Mouse (Mus musculus): ENCODE data around the gene Pax7.

Gene Pax7

GRCm38 (mm10) chr4:139830581-139831387 lies 2.5 kb downstream of the Pax7 start:
- DNase-seq (ENCODE audit: low read depth) = no peak

GRCm38 (mm10) chr4:139830053-139830452 lies 3.3 kb downstream of the Pax7 start:
- no peak for DNase-seq (ENCODE audit: low read depth)

GRCm38 (mm10) chr4:139828871-139829590 lies 4.3 kb downstream of the Pax7 start:
- no peak for DNase-seq (ENCODE audit: low read depth)

- DNase-seq (ENCODE audit: low read depth) = no peak
Measured at GRCm38 (mm10) chr4:139828283-139828678, 5.0 kb downstream of the Pax7 start.

GRCm38 (mm10) chr4:139827501-139828282 lies 5.6 kb downstream of the Pax7 start:
- no peak for DNase-seq (ENCODE audit: low read depth)

GRCm38 (mm10) chr4:139826231-139826630 lies 7.1 kb downstream of the Pax7 start:
- no peak for DNase-seq (ENCODE audit: low read depth)

- no peak for DNase-seq (ENCODE audit: low read depth)
Measured at GRCm38 (mm10) chr4:139825326-139826112, 7.8 kb downstream of the Pax7 start.

- no peak for DNase-seq (ENCODE audit: low read depth)
Measured at GRCm38 (mm10) chr4:139824572-139825325, 8.6 kb downstream of the Pax7 start.

GRCm38 (mm10) chr4:139823870-139824472 lies 9.4 kb downstream of the Pax7 start:
- no peak for DNase-seq (ENCODE audit: low read depth)

- DNase-seq (ENCODE audit: low read depth) = no peak
Measured at GRCm38 (mm10) chr4:139823138-139823869, 10.0 kb downstream of the Pax7 start.

- no peak for DNase-seq (ENCODE audit: low read depth)
Measured at GRCm38 (mm10) chr4:139822214-139823137, 10.9 kb downstream of the Pax7 start.

- no peak for DNase-seq (ENCODE audit: low read depth)
Measured at GRCm38 (mm10) chr4:139821491-139822160, 11.7 kb downstream of the Pax7 start.

GRCm38 (mm10) chr4:139821071-139821470 lies 12.3 kb downstream of the Pax7 start:
- no peak for DNase-seq (ENCODE audit: low read depth)

GRCm38 (mm10) chr4:139819411-139820030 lies 13.8 kb downstream of the Pax7 start:
- no peak for DNase-seq (ENCODE audit: low read depth)

GRCm38 (mm10) chr4:139818163-139818562 lies 15.2 kb downstream of the Pax7 start:
- no peak for DNase-seq (ENCODE audit: low read depth)

- DNase-seq (ENCODE audit: low read depth) = no peak
Measured at GRCm38 (mm10) chr4:139813371-139813960, 19.9 kb downstream of the Pax7 start.

GRCm38 (mm10) chr4:139811901-139812300 lies 21.4 kb downstream of the Pax7 start:
- DNase-seq (ENCODE audit: low read depth) = no peak

Data from fibroblast of lung, adult 2 months (primary cell).